28 mouse cellular contexts compared by ENCODE assay signal in the genomic region with DNA sequence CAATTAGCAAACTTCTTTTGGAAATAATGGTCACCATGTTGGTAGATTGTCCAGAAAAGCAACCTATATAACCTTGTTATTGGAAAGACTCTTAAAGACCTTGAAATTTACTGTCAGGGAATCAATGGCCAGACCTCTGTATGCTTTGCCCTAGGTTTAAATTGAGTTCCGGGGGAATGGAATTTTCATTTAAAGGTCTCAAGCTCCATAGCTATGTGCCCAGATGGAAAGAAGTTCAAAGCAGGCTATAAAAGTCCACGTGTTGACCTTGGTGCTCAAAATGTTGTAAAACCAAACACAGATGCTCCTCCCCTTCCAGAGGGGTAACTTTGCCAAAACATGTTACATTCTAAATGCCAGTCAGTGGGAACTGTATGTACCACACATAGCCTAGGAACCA. TPM values are rescaled to one million over a fixed set of nuclear protein-coding genes. Genes with fewer than 3 reads are reported as not detected.
DNase-seq lines count a peak whose midpoint lies in the region; ATAC-seq and TF ChIP-seq lines count a peak whose summit lies in the region.
"Had no signal": no experiment of that assay in that cellular context is flagged by ENCODE, and none has a peak within 500 bp of the region (broad histone marks: within the 10 kb centered on the region; RNA-seq: fewer than 3 reads in every experiment).

No protein-coding gene starts in this region.

- H3K4me3 ChIP-seq in layer of hippocampus, adult 2 months: no peak overlapping the region
- no peak overlapping the region for H3K4me3 ChIP-seq in limb, embryonic 11.5 days (ENCODE audit: low read depth, low read length)
- no peak overlapping the region for H3K4me3 ChIP-seq in limb, embryonic 10.5 days
- H3K4me3 ChIP-seq in limb, embryonic 13.5 days: no peak overlapping the region
- H3K4me3 ChIP-seq: embryonic facial prominence, embryonic 13.5 days; embryonic facial prominence, embryonic 15.5 days; erythroblast, embryonic 14.5 days; forebrain, embryonic 10.5 days; forebrain, embryonic 12.5 days had no signal

- WGBS in limb, embryonic 11.5 days: 12% methylated on average over 2 of the region's 2 CpGs
- 37% methylated on average over 2 of the region's 2 CpGs for WGBS in limb, embryonic 10.5 days
- WGBS in limb, embryonic 13.5 days: 12% methylated on average over 2 of the region's 2 CpGs

- H3K9me3 ChIP-seq in limb, embryonic 11.5 days (ENCODE audit: control insufficient read depth, low read length): no peaks in the 10 kb centered on the region
- H3K9me3 ChIP-seq in limb, embryonic 10.5 days (replicated peaks): no peaks in the 10 kb centered on the region
- H3K9me3 ChIP-seq in limb, embryonic 13.5 days: no peaks in the 10 kb centered on the region
- H3K9me3 ChIP-seq: embryonic facial prominence, embryonic 13.5 days; embryonic facial prominence, embryonic 15.5 days; forebrain, embryonic 10.5 days; forebrain, embryonic 12.5 days; G1E had no signal

- H3K4me2 ChIP-seq in limb, embryonic 11.5 days (ENCODE audit: low read depth, severe bottlenecking): no peak overlapping the region
- no peak overlapping the region for H3K4me2 ChIP-seq in limb, embryonic 13.5 days (replicated peaks)
- H3K4me2 ChIP-seq: embryonic facial prominence, embryonic 13.5 days; embryonic facial prominence, embryonic 15.5 days; forebrain, embryonic 12.5 days had no signal

- no peak overlapping the region for H3K9ac ChIP-seq in limb, embryonic 11.5 days (ENCODE audit: low read length)
- no peak overlapping the region for H3K9ac ChIP-seq in limb, embryonic 13.5 days
- H3K9ac ChIP-seq: embryonic facial prominence, embryonic 13.5 days; embryonic facial prominence, embryonic 15.5 days; forebrain, embryonic 12.5 days had no signal

- DNase-seq in layer of hippocampus, adult 2 months (ENCODE audit: low spot score in 2 of 2): no peak
- no peak for DNase-seq in layer of hippocampus, adult 9-11 months
- DNase-seq in limb, embryonic 11.5 days (ENCODE audit: low spot score): peak; percentile 33
- no peak for DNase-seq in limb, embryonic 10.5 days (ENCODE audit: low spot score)
- no peak for DNase-seq in embryo, embryonic 10 days (ENCODE audit: low spot score)
- no peak for DNase-seq in urinary bladder, postnatal 4 days (ENCODE audit: low spot score in 2 of 2)
- DNase-seq: adrenal gland, adult 8-10 months; adrenal gland, postnatal 14 days; adrenal gland, postnatal 36 days; B cell, adult 2 months; cerebellum, adult 11-12 months; cerebellum, adult 2 months; cerebellum, adult 9-10 months; cerebellum, postnatal 10 days; cerebellum, postnatal 25 days; embryo, embryonic 11 days had no signal

- no peak for TF ChIP-seq CTCF in layer of hippocampus, adult 2 months (conservative IDR thresholded peaks at IDR 0.05)

- no peak for ATAC-seq in limb, embryonic 11.5 days (ENCODE audit: insufficient number of reproducible peaks, low FRiP score, low TSS enrichment, low read depth)
- 0 out of 2 replicates have a peak, but pooled peaks have one; percentile 21 for ATAC-seq in limb, embryonic 13.5 days (ENCODE audit: low FRiP score, low read depth)
- ATAC-seq: activated CD4-positive, CD25-positive, alpha-beta regulatory T cell, adult 4 months; CD4-positive, CD25-positive, alpha-beta regulatory T cell, adult 4 months; forebrain, embryonic 14.5 days; Patski had no signal

- peaks cover 6% of the 10 kb centered on the region; the same call in 1 of the 2 replicates for H3K4me1 ChIP-seq in limb, embryonic 11.5 days (ENCODE audit: control insufficient read depth, insufficient read depth, low read length)
- peaks cover 69% of the 10 kb centered on the region for H3K4me1 ChIP-seq in limb, embryonic 10.5 days
- peaks cover 22% of the 10 kb centered on the region for H3K4me1 ChIP-seq in limb, embryonic 13.5 days

- no peaks in the 10 kb centered on the region for H3K36me3 ChIP-seq in limb, embryonic 11.5 days (ENCODE audit: control insufficient read depth, insufficient read depth, low read length)
- no peaks in the 10 kb centered on the region for H3K36me3 ChIP-seq in limb, embryonic 10.5 days
- no peaks in the 10 kb centered on the region for H3K36me3 ChIP-seq in limb, embryonic 13.5 days
- H3K36me3 ChIP-seq: embryonic facial prominence, embryonic 13.5 days; embryonic facial prominence, embryonic 15.5 days; forebrain, embryonic 10.5 days; forebrain, embryonic 12.5 days; G1E had no signal

- no peaks in the 10 kb centered on the region for H3K27me3 ChIP-seq in limb, embryonic 11.5 days (ENCODE audit: control insufficient read depth, insufficient read depth, low read length)
- H3K27me3 ChIP-seq in limb, embryonic 10.5 days (ENCODE audit: low read depth, poor library complexity, severe bottlenecking): no peaks in the 10 kb centered on the region
- no peaks in the 10 kb centered on the region for H3K27me3 ChIP-seq in limb, embryonic 13.5 days
- H3K27me3 ChIP-seq: CH12.LX; embryonic facial prominence, embryonic 13.5 days; embryonic facial prominence, embryonic 15.5 days; forebrain, embryonic 12.5 days; Patski had no signal

- peak overlapping the region; percentile 89 for H3K27ac ChIP-seq in layer of hippocampus, adult 2 months
- no peak overlapping the region for H3K27ac ChIP-seq in limb, embryonic 11.5 days (replicated peaks; ENCODE audit: low read depth, low read length)
- no peak overlapping the region; the same call in 1 of the 2 replicates for H3K27ac ChIP-seq in limb, embryonic 10.5 days
- no peak overlapping the region for H3K27ac ChIP-seq in limb, embryonic 13.5 days
- H3K27ac ChIP-seq: embryonic facial prominence, embryonic 13.5 days; embryonic facial prominence, embryonic 15.5 days; forebrain, embryonic 10.5 days; forebrain, embryonic 12.5 days had no signal

RNA-seq across cellular contexts. Expression of a gene that starts 3.0 kb away (rescaled TPM):
- 10 to 100 TPM; 24.3 to 28.9 TPM for total RNA-seq in layer of hippocampus, adult 2 months (2021)
- 4.0 and 4.4 TPM in 2 replicates for polyA plus RNA-seq in limb, embryonic 11.5 days (2014; fragmentation: Nextera tagmentation; extraction: Ambion mirVana)
- polyA plus RNA-seq in limb, embryonic 10.5 days (2016; fragmentation: Nextera tagmentation; extraction: Ambion mirVana): 1.8 and 3.6 TPM in 2 replicates
- 2.0 and 2.6 TPM in 2 replicates for polyA plus RNA-seq in limb, embryonic 13.5 days (2015; fragmentation: Nextera tagmentation; extraction: Ambion mirVana)
- polyA plus RNA-seq: erythroblast, embryonic 14.5 days had no signal
